Mouse (Mus musculus) layer of hippocampus, adult 9-10 months (tissue): ENCODE data around the gene Timp2.
A peak's percentile ranks its signal among the peaks of the same experiment; 100 is the strongest.

Experiments
- DNase-seq: peaks from one replicate; pipeline ENCODE4 v3.0.0; 2022; ENCODE audit warnings: low spot score

Timp2 gene

DNA sequence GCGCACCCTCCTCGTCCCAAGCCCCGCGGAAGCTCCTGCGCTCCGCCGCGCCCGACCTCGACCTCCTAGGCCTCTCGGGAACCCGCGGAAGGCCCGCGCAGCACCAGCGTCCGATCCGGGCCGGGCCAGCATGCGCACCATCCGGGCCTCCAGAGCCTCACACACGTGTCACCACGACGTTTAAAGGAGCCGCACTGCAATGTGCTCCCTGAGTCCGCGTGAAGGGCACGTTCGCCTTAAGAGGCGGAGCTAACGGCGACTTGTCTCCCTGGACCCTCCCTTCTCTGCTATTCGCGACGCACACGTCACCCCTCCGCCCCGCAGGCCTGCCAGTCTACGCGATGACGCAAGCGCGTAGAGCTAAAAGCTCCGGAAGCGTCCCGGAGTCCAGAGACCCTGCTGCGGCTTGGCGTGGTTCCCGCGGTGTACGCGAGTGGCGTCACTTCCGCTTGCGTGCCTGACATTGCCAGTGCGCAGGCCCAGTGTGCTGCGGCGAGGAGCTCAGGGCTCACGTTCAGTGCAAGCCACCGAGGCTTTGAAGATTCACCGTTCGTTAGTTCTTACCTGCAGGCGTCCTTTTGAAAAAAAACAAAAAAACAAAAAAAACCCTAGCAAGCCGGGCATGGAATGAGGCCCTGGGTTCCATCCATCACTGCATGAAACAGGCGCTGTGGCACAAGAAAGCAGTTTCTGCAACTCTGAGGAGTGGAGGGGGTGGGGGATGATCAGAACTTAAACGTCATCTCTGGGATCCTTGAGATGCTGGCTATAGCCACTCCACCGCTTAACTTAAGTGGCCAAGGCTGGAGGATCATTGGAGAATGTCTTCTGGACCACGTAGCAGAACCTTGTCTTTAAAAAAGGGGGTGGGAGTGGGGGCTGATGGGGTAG is 65.3 kb downstream of the Timp2 start, which contains the start of gene Usp36:
TSS of gene Usp36 (minus strand) at position 246 of the 891 bp plus-strand sequence.
- DNase-seq: peak; percentile 97

DNA sequence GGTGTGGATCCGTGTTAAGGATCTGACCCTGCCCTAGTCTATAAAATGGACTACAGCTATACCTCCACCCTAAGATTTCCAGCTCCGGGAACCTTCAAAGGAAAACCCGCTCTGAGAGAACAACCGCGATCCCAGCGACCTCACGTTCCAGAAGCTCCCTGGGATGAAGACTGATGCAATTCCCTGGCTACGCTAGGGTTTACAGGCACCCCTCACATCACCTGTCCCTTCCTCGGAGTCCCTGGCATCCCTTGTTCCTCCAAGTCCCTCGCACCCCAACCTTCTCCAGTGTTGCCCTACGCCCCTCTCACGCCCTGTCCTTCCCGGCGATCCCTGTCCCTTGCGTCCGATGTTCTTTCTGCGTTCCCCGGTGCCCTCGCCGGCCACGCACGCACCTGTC is 66.0 kb downstream of the Timp2 start:
- no peak for DNase-seq

DNA sequence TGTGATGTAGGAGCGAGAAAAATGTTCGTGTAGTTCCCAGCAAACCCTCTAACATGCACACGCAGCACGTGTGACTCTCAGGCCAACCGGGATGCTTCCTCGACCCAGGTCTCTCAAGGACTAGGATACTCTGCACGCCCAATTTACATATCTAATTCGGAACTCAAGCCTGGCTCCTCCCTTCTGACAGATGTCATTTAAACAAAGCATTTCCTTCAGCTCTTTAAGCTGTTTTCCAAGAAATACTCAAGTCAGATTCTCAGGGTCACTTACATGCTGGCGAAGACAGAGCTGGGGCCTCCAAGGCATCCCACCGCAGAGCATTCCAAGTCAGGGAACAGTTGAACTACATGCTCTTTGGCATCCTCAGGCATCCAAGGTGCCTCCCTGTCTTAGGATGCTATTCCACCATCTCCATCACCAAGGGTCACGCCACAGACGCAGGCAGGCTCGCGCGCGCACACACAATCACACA is 66.5 kb downstream of the Timp2 start:
- DNase-seq: no peak

DNA sequence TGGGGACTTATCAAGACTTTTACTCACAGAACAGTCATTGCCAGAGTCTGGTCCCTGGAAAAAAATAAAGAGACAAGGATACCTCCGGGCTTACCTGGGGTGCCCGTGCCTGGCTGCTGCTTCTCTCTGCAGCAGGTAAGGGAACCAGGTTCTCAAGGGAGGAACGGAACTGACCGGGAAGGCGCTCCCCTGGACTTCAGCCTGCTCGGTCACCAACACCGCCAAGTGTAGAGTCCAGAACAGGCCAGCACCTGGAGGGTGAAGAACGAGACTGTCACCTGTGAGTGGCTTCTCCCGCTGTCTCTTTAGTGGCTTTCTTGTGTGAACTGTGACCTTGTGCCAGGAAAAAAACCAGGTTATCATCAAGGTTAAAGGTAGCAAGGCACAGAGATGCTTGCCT is 68.0 kb downstream of the Timp2 start:
- no peak for DNase-seq

GRCm38 (mm10) chr11:118286434-118286833 is 69.1 kb downstream of the Timp2 start:
- no peak for DNase-seq

GRCm38 (mm10) chr11:118285791-118286190 is 69.7 kb downstream of the Timp2 start:
- DNase-seq: no peak

- no peak for DNase-seq
Observed at GRCm38 (mm10) chr11:118280218-118280617, 75.3 kb downstream of the Timp2 start.

GRCm38 (mm10) chr11:118276328-118276727 is 79.2 kb downstream of the Timp2 start:
- no peak for DNase-seq

- no peak for DNase-seq
Observed at GRCm38 (mm10) chr11:118275092-118275491, 80.4 kb downstream of the Timp2 start.

DNA sequence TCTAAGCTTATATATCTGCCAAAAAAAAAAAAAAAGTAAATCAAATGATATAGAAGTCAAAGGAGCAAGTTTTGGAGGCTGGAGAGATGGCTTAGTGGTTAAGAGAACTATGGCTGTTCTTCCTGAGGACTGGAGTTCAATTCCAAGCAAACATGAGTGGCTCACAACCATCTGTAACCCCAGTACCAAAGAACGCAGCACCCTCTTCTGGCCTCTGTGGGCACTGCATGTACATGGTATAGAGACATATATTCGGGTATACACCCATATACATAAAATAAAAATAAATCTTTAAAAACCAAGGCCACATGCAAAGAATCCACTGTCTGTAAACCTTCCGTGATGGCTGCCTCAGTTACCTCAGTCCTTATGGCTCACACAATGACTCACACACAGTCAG is 85.7 kb downstream of the Timp2 start:
- DNase-seq: no peak

DNA sequence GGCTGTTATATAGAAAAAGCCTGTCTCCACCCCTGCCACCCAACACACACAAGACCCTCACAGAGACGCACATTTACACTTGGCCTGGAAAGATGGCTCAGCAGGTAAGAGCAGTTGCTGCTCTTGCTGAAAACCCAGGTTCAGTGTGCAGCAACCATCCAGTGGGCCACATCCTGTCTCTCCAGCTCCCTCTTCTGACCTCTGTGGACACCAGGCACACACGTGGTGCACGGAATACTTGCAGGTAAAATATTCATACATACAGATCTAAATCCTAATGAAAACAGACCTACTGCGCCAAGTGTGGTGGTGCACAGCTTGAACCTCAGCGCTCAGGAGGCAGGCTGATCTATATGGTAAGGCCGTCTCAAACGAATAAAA is 88.9 kb downstream of the Timp2 start:
- no peak for DNase-seq

DNA sequence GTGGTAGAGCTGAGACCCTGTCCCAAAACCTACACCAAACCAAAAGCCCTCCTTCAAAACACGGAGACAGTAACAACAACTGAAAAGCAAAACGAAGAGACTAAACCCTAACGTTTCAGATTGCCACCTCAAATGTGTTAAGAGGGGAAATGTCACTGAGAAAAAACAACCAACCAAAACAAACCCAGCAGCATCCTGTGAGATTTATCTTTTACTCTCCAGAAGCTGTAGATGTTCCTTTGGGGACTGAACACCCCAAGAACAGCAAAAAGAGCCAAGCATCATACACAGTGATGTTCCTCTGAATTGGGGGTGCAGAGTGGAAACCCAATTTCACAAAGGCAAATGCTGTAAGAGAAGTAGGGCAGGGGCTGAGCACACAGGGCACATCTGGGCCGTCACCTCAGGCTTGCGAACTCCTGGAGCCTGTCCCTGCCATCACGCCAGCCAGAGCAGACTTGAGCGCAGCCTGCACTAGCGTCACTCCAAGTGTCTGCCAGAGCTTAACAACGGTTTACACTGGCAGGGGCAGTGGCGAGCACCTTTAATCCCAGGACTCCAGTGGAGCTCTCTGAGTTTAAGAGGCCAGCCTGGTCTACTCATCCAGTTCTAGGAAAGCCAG is 89.4 kb downstream of the Timp2 start:
- DNase-seq: no peak

GRCm38 (mm10) chr11:118265621-118266020 is 89.9 kb downstream of the Timp2 start:
- no peak for DNase-seq

DNA sequence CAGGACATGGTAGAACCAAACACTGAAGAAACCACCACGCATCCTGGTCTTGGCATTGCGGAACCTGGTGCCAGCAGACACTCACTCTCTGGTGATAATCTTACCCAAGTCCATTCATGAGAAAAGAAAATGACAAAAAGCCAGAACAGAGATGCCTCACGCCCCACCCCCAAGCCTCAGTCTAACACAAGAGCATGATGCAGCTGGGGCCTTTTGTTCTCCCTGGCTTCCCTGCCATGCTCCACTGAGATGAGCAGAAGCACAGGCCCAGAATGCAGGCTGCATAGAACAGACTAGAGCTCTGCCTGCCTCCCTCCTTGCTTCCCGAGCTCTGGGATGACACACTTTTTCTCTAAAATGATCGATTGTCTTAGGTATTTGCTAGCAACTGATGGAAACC is 92.4 kb downstream of the Timp2 start:
- no peak for DNase-seq

- no peak for DNase-seq
Observed at GRCm38 (mm10) chr11:118260081-118260480, 95.5 kb downstream of the Timp2 start.

GRCm38 (mm10) chr11:118259580-118259979 is 96.0 kb downstream of the Timp2 start:
- DNase-seq: no peak

DNA sequence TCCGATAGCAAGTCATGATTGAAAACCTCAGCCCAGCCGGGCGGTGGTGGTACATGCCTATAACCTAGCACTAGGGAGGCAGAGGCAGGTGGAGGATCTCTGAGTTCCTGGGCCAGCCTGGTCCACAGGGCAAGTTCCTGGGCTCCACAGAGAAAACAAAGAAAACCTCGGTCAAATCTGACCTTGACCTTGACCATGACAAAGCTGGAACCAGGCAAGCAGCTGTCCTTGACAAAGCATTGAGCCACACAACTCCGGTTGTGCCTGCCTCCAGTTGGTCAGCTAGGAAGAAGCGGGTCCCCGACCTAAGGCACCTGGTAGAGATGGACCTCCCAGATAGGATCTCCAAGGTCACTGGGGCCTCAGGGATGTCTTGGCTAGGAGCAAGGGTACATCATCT is 99.2 kb downstream of the Timp2 start:
- no peak for DNase-seq

DNA sequence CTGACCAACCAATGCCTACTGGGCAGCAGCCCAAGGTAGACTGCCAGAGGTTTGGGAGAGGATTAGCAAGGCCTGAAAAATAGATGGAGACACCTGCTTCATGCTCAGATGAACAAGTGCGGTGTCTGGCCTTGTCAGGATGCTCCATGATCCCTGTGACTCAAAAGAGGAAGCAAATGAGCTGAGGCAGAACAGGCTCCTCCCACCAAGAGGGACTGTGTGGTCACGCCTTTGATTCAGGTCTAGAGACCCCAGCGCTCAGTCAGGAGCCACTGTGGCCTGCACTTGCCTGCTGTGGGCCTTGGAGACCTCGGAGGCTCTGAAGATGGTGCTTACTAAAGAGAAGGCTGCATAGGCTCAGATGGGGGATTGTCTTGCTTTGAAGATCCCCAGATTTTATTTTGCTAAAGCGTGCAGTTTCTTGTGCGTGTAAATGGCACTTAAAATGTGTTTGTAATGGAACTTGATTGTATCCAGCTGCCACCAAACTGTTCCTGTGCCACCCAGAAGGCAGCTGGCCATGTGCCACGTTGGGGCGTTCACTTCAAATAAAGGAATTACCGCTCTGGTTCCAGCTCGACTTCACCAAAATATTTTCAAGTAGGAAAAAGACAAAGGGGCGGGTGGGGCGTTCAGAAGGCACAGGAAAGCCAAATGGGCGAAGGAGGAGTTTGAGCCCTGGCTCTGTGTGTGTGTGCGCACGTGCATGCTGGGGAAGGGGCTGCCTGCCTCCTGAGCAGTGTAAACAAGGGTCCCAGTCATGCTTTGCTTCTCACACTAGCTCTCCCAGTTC is 101.2 kb downstream of the Timp2 start:
- DNase-seq: no peak

- no peak for DNase-seq
Observed at GRCm38 (mm10) chr11:118253447-118254158, 101.9 kb downstream of the Timp2 start.
